Mouse (Mus musculus): Measurements from ENCODE around the gene Srcin1. TPM values are rescaled to one million over a fixed set of nuclear protein-coding genes. Genes with fewer than 3 reads are reported as not detected.

Srcin1 gene
- polyA plus RNA-seq (2015; fragmentation: Nextera tagmentation; extraction: Ambion mirVana), result 9.2 and 10.4 TPM in 2 replicates

DNA sequence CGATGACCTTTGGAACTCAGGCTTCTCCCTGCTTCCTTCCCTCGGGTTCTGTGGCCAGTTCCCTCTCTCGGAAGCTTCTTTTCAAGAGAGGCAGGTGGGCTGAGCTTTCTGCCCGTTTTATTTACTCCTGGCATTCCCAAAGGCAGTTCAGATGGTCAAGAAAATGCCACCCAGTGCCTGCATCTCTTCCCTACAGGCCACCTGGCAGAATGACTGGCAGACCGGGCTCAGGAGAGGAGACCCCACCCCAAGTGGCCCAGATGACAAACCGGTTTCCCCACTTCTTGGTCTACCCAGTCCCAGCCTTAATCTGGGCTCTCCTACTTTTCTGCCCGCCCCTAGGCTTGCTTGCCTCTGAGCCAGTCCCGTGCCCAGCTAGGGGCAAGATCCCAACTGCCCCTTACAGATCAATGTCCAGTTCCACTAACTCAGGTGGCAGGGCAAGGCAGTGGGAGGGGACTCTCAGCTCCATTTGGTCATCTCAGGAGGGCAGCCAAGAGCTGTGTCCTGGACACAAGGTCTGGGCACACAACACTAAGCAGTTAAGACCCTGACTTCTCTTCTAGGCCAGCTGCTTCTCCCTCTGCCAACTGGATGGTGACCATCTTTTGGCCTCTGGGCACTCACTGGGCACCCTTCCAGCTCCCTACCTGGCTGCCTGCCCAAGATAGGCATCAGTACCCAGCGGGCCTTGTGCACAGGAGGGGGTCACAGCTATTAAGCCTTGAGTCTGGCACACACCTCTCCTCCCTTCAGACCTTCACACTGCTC, at the start of gene Srcin1:
Gene Srcin1 (minus strand): TSS at position 51 of the 771 bp plus-strand sequence.
- Histone ChIP-seq H3K36me3 (ENCODE audit: control insufficient read depth, insufficient read depth, low read length) (no peaks in the 10 kb centered on the region), H3K9me3 (replicated peaks; ENCODE audit: control insufficient read depth, low read length, poor library complexity, severe bottlenecking) (no peaks in the 10 kb centered on the region), H3K4me2 (ENCODE audit: low read length) (peak within 1 kb of the TSS; percentile 91), H3K4me3 (ENCODE audit: low read depth, low read length) (peak within 1 kb of the TSS; percentile 74), H3K4me1 (ENCODE audit: control insufficient read depth, insufficient read depth, low read length) (peaks cover 38% of the 10 kb centered on the region), H3K9ac (ENCODE audit: low read depth, low read length) (peak within 1 kb of the TSS; percentile 98), H3K27ac (ENCODE audit: low read length) (peak within 1 kb of the TSS; percentile 97), H3K27me3 (ENCODE audit: control insufficient read depth, insufficient read depth, low read depth, low read length) (no peaks in the 10 kb centered on the region)
- no peak for ATAC-seq
- 28% methylated on average over 9 of the region's 9 CpGs for WGBS

DNA sequence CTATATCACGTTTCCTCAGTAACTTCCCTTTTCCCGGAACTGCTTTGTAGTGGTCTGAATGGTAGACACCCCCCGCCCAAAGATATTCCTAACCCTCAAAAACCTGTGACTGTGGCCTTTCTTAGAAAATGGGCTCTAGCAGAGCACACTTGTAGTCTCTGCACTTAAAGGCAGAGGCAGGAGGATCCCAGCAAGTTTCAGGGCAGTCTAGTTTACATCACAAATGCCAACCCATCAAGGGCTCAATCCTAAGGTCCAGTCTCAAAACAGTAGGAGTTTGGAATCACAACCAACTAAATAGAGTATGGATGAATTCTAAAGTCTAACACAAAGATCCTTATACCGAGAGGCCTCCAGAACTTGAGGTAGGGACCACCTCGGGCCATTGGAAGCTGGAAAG, 49.6 kb upstream of the Srcin1 start:
- Histone ChIP-seq H3K27ac (ENCODE audit: low read length) (no peak overlapping the region), H3K4me2 (ENCODE audit: low read length) (no peak overlapping the region), H3K4me1 (ENCODE audit: control insufficient read depth, insufficient read depth, low read length) (peaks cover 18% of the 10 kb centered on the region), H3K9me3 (replicated peaks; ENCODE audit: control insufficient read depth, low read length, poor library complexity, severe bottlenecking) (no peaks in the 10 kb centered on the region), H3K9ac (ENCODE audit: low read depth, low read length) (no peak overlapping the region), H3K36me3 (ENCODE audit: control insufficient read depth, insufficient read depth, low read length) (no peaks in the 10 kb centered on the region), H3K4me3 (ENCODE audit: low read depth, low read length) (no peak overlapping the region), H3K27me3 (ENCODE audit: control insufficient read depth, insufficient read depth, low read depth, low read length) (peaks cover 53% of the 10 kb centered on the region)
- WGBS, result 80% methylated on average over 5 of the region's 5 CpGs
- no peak for ATAC-seq

DNA sequence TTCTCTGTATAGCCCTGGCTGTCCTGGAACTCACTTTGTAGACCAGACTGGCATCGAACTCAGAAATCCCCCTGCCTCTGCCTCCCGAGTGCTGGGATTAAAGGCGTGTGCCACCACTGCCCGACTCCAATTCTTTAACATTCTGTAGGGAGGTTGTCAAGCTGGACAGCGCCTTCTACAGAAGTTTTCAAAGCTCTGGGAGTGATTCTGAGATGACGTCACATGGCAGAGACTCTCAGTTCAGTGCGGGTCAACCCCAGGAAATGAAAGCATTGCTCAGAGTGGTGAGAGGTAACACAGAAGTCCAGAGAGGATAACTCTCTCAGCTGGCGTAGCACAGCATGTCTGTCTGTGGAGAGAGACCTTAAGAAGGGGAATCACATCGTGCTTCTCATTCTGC, 47.2 kb upstream of the Srcin1 start:
- no peak overlapping the region for H3K27ac ChIP-seq (ENCODE audit: low read length)
- no peak overlapping the region for H3K4me2 ChIP-seq (ENCODE audit: low read length)
- ATAC-seq, result no peak
- H3K4me3 ChIP-seq (ENCODE audit: low read depth, low read length), result no peak overlapping the region
- H3K9ac ChIP-seq (ENCODE audit: low read depth, low read length), result no peak overlapping the region
- H3K4me1 ChIP-seq (ENCODE audit: control insufficient read depth, insufficient read depth, low read length), result peaks cover 9% of the 10 kb centered on the region
- no peaks in the 10 kb centered on the region for H3K9me3 ChIP-seq (replicated peaks; ENCODE audit: control insufficient read depth, low read length, poor library complexity, severe bottlenecking)
- H3K27me3 ChIP-seq (ENCODE audit: control insufficient read depth, insufficient read depth, low read depth, low read length), result peaks cover 35% of the 10 kb centered on the region
- H3K36me3 ChIP-seq (ENCODE audit: control insufficient read depth, insufficient read depth, low read length), result no peaks in the 10 kb centered on the region
- WGBS, result 67% methylated on average over 9 of the region's 9 CpGs

DNA sequence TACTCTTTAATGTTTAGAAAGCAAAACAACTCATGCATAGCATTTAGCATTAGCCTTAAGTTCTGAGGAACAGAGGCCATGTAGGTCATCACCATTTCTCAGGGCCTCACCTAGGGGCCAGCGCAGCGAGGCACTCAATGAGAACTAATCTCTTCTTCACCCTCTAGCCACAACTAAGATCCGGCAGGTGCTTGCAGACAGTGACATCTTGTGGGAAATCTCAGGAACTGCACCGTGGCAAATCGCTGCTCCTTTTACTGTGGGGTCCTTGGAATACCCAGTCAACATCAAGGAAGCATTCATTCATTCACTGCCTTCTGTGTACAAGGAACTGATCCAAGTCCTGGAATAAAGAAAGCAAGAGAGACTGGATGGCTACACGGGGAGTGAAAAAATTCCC, 46.5 kb upstream of the Srcin1 start:
- no peak overlapping the region for H3K27ac ChIP-seq (ENCODE audit: low read length)
- WGBS, result 2% methylated on average over 6 of the region's 6 CpGs
- H3K27me3 ChIP-seq (ENCODE audit: control insufficient read depth, insufficient read depth, low read depth, low read length), result peaks cover 32% of the 10 kb centered on the region
- 0 out of 2 replicates have a peak, but pooled peaks have one; percentile 28 for ATAC-seq
- H3K36me3 ChIP-seq (ENCODE audit: control insufficient read depth, insufficient read depth, low read length), result no peaks in the 10 kb centered on the region
- no peak overlapping the region for H3K4me2 ChIP-seq (ENCODE audit: low read length)
- no peak overlapping the region for H3K4me3 ChIP-seq (ENCODE audit: low read depth, low read length)
- no peak overlapping the region for H3K9ac ChIP-seq (ENCODE audit: low read depth, low read length)
- no peaks in the 10 kb centered on the region for H3K9me3 ChIP-seq (replicated peaks; ENCODE audit: control insufficient read depth, low read length, poor library complexity, severe bottlenecking)
- H3K4me1 ChIP-seq (ENCODE audit: control insufficient read depth, insufficient read depth, low read length), result peaks cover 4% of the 10 kb centered on the region

DNA sequence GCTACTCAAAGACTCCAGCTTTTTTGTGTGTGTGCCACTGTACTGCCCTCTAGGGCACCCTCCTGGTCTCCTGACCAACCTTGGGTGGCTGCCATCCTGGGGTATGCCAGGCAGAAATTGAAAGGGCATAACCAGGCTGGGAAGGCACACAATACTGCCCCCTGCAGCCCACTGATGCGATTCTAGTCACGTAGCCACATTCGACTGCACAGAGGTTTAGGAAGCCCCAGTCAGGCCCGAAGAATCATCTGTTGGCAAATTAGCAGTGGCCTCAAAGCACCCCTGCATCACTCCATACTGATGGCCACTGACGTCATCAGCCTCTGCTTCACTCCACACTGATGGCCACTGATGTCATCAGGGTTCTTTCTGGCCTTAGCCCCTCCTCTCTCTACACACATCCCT, 43.4 kb upstream of the Srcin1 start:
- Histone ChIP-seq H3K9ac (ENCODE audit: low read depth, low read length) (no peak overlapping the region), H3K27me3 (ENCODE audit: control insufficient read depth, insufficient read depth, low read depth, low read length) (peaks cover 8% of the 10 kb centered on the region), H3K4me1 (ENCODE audit: control insufficient read depth, insufficient read depth, low read length) (no peaks in the 10 kb centered on the region), H3K4me2 (ENCODE audit: low read length) (no peak overlapping the region), H3K9me3 (replicated peaks; ENCODE audit: control insufficient read depth, low read length, poor library complexity, severe bottlenecking) (no peaks in the 10 kb centered on the region), H3K27ac (ENCODE audit: low read length) (no peak overlapping the region), H3K4me3 (ENCODE audit: low read depth, low read length) (no peak overlapping the region), H3K36me3 (ENCODE audit: control insufficient read depth, insufficient read depth, low read length) (no peaks in the 10 kb centered on the region)
- ATAC-seq, result peak; percentile 56; the same call in 1 of the 2 replicates
- 35% methylated on average over 5 of the region's 5 CpGs for WGBS

DNA sequence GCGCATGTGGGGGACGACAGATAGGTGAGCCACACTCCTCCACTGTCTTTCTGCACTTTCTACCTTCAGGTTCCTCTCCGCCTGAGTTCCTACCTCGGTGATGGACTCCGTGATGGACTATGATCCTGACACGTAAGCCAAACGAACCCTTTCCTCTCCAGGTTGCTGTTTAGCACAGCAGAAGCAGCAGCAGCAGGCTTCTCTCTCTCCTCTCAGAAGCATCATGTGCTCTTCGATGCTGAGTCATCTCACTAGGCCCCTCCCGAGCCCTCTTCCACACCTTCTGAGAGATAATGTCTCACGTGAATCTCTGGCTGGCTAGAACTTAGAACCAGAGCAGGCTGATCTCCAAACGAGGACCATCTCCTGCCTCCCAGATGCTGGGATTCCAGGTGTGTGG, 42.4 kb upstream of the Srcin1 start:
- Histone ChIP-seq H3K4me1 (ENCODE audit: control insufficient read depth, insufficient read depth, low read length) (no peaks in the 10 kb centered on the region), H3K27ac (ENCODE audit: low read length) (no peak overlapping the region), H3K4me2 (ENCODE audit: low read length) (no peak overlapping the region), H3K36me3 (ENCODE audit: control insufficient read depth, insufficient read depth, low read length) (no peaks in the 10 kb centered on the region), H3K4me3 (ENCODE audit: low read depth, low read length) (no peak overlapping the region), H3K9ac (ENCODE audit: low read depth, low read length) (no peak overlapping the region), H3K27me3 (ENCODE audit: control insufficient read depth, insufficient read depth, low read depth, low read length) (peaks cover 2% of the 10 kb centered on the region; the same call in 1 of the 2 replicates), H3K9me3 (replicated peaks; ENCODE audit: control insufficient read depth, low read length, poor library complexity, severe bottlenecking) (no peaks in the 10 kb centered on the region)
- no peak for ATAC-seq
- 75% methylated on average over 11 of the region's 11 CpGs for WGBS

DNA sequence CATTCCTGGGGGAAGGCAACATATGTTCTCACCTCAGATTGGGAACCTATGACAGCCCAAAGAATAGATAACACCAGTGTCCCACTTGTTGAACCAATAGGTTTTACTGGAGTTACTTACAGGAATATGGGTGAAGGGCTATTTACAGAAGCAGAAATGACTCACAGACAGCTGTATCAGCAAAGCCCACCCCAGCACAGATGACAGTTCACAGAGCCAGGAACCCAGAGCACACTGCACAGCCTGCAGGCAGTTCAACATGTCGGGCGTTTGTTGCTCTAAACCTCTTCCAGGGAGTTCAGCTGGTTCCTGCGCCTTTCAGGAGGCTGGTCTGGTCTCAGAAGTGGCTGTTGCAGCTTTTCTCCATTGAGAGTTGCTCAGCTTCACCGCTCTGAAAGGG, 39.3 kb upstream of the Srcin1 start:
- no peaks in the 10 kb centered on the region for H3K36me3 ChIP-seq (ENCODE audit: control insufficient read depth, insufficient read depth, low read length)
- no peak overlapping the region for H3K4me2 ChIP-seq (ENCODE audit: low read length)
- 82% methylated on average over 4 of the region's 4 CpGs for WGBS
- no peaks in the 10 kb centered on the region for H3K27me3 ChIP-seq (ENCODE audit: control insufficient read depth, insufficient read depth, low read depth, low read length)
- H3K4me1 ChIP-seq (ENCODE audit: control insufficient read depth, insufficient read depth, low read length), result no peaks in the 10 kb centered on the region
- H3K9me3 ChIP-seq (replicated peaks; ENCODE audit: control insufficient read depth, low read length, poor library complexity, severe bottlenecking), result no peaks in the 10 kb centered on the region
- H3K9ac ChIP-seq (ENCODE audit: low read depth, low read length), result no peak overlapping the region
- no peak overlapping the region for H3K4me3 ChIP-seq (ENCODE audit: low read depth, low read length)
- no peak for ATAC-seq
- H3K27ac ChIP-seq (ENCODE audit: low read length), result no peak overlapping the region

DNA sequence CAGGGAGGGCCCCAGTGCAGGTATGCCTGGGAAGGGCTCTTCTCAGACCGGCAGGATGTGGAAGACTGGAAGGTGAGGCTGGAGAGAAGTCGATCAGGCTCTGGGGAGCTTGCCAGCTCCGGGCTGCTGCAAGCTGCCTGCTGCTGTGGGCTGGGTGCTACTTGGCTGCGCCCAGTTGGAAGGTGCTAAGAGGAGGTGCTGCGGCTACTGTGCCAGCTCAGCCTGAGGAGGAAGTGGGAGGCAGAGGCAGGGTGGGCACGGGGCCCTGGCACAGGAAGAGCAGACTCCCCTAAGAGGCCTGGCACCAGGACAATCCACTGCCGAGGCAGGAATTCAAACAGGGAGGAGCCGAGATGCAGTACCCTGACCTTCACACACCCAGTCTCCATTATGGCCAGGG, 35.1 kb upstream of the Srcin1 start:
- Histone ChIP-seq H3K4me1 (ENCODE audit: control insufficient read depth, insufficient read depth, low read length) (no peaks in the 10 kb centered on the region), H3K27ac (ENCODE audit: low read length) (no peak overlapping the region), H3K4me3 (ENCODE audit: low read depth, low read length) (no peak overlapping the region), H3K9me3 (replicated peaks; ENCODE audit: control insufficient read depth, low read length, poor library complexity, severe bottlenecking) (no peaks in the 10 kb centered on the region), H3K27me3 (ENCODE audit: control insufficient read depth, insufficient read depth, low read depth, low read length) (no peaks in the 10 kb centered on the region), H3K4me2 (ENCODE audit: low read length) (no peak overlapping the region), H3K36me3 (ENCODE audit: control insufficient read depth, insufficient read depth, low read length) (no peaks in the 10 kb centered on the region), H3K9ac (ENCODE audit: low read depth, low read length) (no peak overlapping the region)
- no peak for ATAC-seq
- 77% methylated on average over 8 of the region's 8 CpGs for WGBS

DNA sequence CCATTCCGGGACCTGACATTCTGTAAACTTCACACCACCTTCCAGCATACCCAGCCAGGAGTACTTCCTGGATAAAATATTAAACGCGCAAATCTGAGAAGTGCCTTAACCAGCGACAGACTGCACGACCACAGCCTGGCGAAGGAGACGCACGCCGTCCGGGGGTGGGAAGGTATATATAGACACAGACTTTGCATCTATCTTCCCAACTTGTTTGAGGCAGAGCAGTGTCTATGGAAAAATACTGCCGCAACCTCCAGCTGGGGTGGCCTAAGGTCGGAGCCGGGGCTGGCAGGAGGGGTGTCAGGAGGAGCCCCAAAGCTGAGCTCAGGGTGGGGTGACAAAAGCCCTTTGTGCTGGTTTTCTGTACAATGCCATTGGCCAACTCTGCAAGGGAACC, 33.8 kb upstream of the Srcin1 start:
- Histone ChIP-seq H3K9me3 (replicated peaks; ENCODE audit: control insufficient read depth, low read length, poor library complexity, severe bottlenecking) (no peaks in the 10 kb centered on the region), H3K4me2 (ENCODE audit: low read length) (no peak overlapping the region), H3K36me3 (ENCODE audit: control insufficient read depth, insufficient read depth, low read length) (no peaks in the 10 kb centered on the region), H3K27ac (ENCODE audit: low read length) (no peak overlapping the region), H3K27me3 (ENCODE audit: control insufficient read depth, insufficient read depth, low read depth, low read length) (no peaks in the 10 kb centered on the region), H3K4me1 (ENCODE audit: control insufficient read depth, insufficient read depth, low read length) (no peaks in the 10 kb centered on the region), H3K9ac (ENCODE audit: low read depth, low read length) (no peak overlapping the region), H3K4me3 (ENCODE audit: low read depth, low read length) (no peak overlapping the region)
- WGBS, result 92% methylated on average over 13 of the region's 13 CpGs
- no peak for ATAC-seq

All from midbrain, embryonic 16.5 days (tissue).